ENCODE assay signal across 21 mouse cellular contexts in genomic region chr3:37887711-37888110, GRCm38 (mm10).
A peak's percentile ranks its signal among the peaks of the same experiment; 100 is the strongest.
DNase-seq lines count a peak whose midpoint lies in the region; TF ChIP-seq lines count a peak whose summit lies in the region.
"Had no signal": no experiment of that assay in that cellular context is flagged by ENCODE, and none has a peak within 500 bp of the region (broad histone marks: within the 10 kb centered on the region; RNA-seq: fewer than 3 reads in every experiment).

No protein-coding gene starts in this region.

- H3K4me1 ChIP-seq in heart, adult 2 months (ENCODE audit: control insufficient read depth, insufficient read depth, low read length), result peaks cover 1% of the 10 kb centered on the region
- H3K4me1 ChIP-seq in heart, embryonic 10.5 days, result peaks cover under 1% of the 10 kb centered on the region; the same call in 1 of the 2 replicates
- H3K4me1 ChIP-seq in lung, adult 2 months (ENCODE audit: control insufficient read depth, insufficient read depth, low read length), result peaks cover 4% of the 10 kb centered on the region
- H3K4me1 ChIP-seq: hindbrain, embryonic 12.5 days; hindbrain, embryonic 15.5 days had no signal

- WGBS in heart, adult 2 months, result 91% methylated on average over 3 of the region's 3 CpGs
- WGBS in heart, embryonic 10.5 days, result 81% methylated on average over 3 of the region's 3 CpGs
- WGBS in lung, adult 2 months, result 74% methylated on average over 3 of the region's 3 CpGs

- intact Hi-C loops in gastrocnemius, adult 2 months (cut with DNase I), result no loop called here
- intact Hi-C loops in heart, adult 2 months (cut with DNase I), result no loop called here

- no peak for TF ChIP-seq EP300 in heart, adult 2 months (IDR thresholded peaks at IDR 0.05; ENCODE audit: insufficient read depth, low read depth, low read length)

- no peaks in the 10 kb centered on the region; the same call in 1 of the 2 replicates for H3K36me3 ChIP-seq in heart, adult 2 months (ENCODE audit: control insufficient read depth, insufficient read depth, low read length)
- H3K36me3 ChIP-seq in heart, embryonic 10.5 days, result no peaks in the 10 kb centered on the region
- H3K36me3 ChIP-seq: forebrain, embryonic 10.5 days; G1E; heart, embryonic 13.5 days; hindbrain, embryonic 12.5 days; hindbrain, embryonic 15.5 days had no signal

- H3K27ac ChIP-seq in gastrocnemius, adult 2 months, result peak overlapping the region; percentile 35; the same call in 1 of the 2 replicates
- peak overlapping the region; percentile 38 for H3K27ac ChIP-seq in heart, adult 2 months
- no peak overlapping the region for H3K27ac ChIP-seq in heart, embryonic 10.5 days
- H3K27ac ChIP-seq: forebrain, embryonic 10.5 days; heart, embryonic 13.5 days; hindbrain, embryonic 12.5 days; hindbrain, embryonic 15.5 days had no signal

- TF ChIP-seq CTCF in gastrocnemius, adult 2 months (IDR thresholded peaks at IDR 0.05), result no peak
- TF ChIP-seq CTCF in heart, adult 2 months (IDR thresholded peaks at IDR 0.05), result no peak
- no peak for TF ChIP-seq CTCF in lung, adult 2 months (IDR thresholded peaks at IDR 0.05; ENCODE audit: insufficient read depth, low read length)

- no peak for DNase-seq in gastrocnemius, adult 2 months
- no peak for DNase-seq in gastrocnemius, postnatal 4 days (ENCODE audit: low spot score in 2 of 2)
- peak in 1 of 2 experiments; percentile 11 for DNase-seq in heart, adult 2 months
- no peak for DNase-seq in heart, embryonic 10.5 days (ENCODE audit: low spot score)
- DNase-seq in lung, postnatal 36 days, result peak; percentile 26
- no peak for DNase-seq in lung, adult 2 months
- DNase-seq: adrenal gland, postnatal 10 days; B cell, adult 2 months; cerebellum, adult 18-20 months; cerebellum, adult 9-10 months; cerebellum, postnatal 14 days; gastrocnemius, postnatal 10 days; gastrocnemius, postnatal 36 days; kidney, adult 18-20 months had no signal

- H3K4me3 ChIP-seq in gastrocnemius, adult 2 months, result no peak overlapping the region
- no peak overlapping the region for H3K4me3 ChIP-seq in heart, adult 2 months
- H3K4me3 ChIP-seq in heart, embryonic 10.5 days, result no peak overlapping the region
- no peak overlapping the region for H3K4me3 ChIP-seq in lung, adult 2 months (replicated peaks; ENCODE audit: extremely low read depth, low read depth, low read length)
- H3K4me3 ChIP-seq: forebrain, embryonic 10.5 days; heart, embryonic 13.5 days; hindbrain, embryonic 12.5 days; hindbrain, embryonic 15.5 days had no signal

- no peak overlapping the region for H3K9ac ChIP-seq in heart, adult 2 months (ENCODE audit: low read depth, low read length)
- H3K9ac ChIP-seq: heart, embryonic 13.5 days; hindbrain, embryonic 12.5 days; hindbrain, embryonic 15.5 days had no signal

- H3K27me3 ChIP-seq in heart, adult 2 months (ENCODE audit: control insufficient read depth, insufficient read depth, low read length), result no peaks in the 10 kb centered on the region
- H3K27me3 ChIP-seq in heart, embryonic 10.5 days (ENCODE audit: insufficient read depth, poor library complexity, severe bottlenecking), result peaks cover 5% of the 10 kb centered on the region; the same call in 1 of the 2 replicates
- H3K27me3 ChIP-seq: CH12.LX; heart, embryonic 13.5 days; hindbrain, embryonic 12.5 days; hindbrain, embryonic 15.5 days; Patski had no signal

- no peaks in the 10 kb centered on the region for H3K9me3 ChIP-seq in heart, embryonic 10.5 days
- H3K9me3 ChIP-seq: G1E; hindbrain, embryonic 15.5 days had no signal

- no peaks in the 10 kb centered on the region for H3K79me2 ChIP-seq in heart, adult 2 months (replicated peaks; ENCODE audit: control insufficient read depth, insufficient read depth, low read length)

- no peak for TF ChIP-seq POLR2A in heart, adult 2 months (IDR thresholded peaks at IDR 0.05; ENCODE audit: insufficient read depth, low read depth, low read length)
- no peak for TF ChIP-seq POLR2A in lung, adult 2 months (IDR thresholded peaks at IDR 0.05; ENCODE audit: borderline replicate concordance, extremely low read depth, low read depth, low read length)
